Mouse (Mus musculus) adrenal gland, postnatal 25 days (tissue): ENCODE measurements around the gene Rgcc. TPM values are rescaled to one million over a fixed set of nuclear protein-coding genes. Genes with fewer than 3 reads are reported as not detected.

Source experiments
- DNase-seq: peaks from one replicate; pipeline ENCODE4 v3.0.0; 2021; ENCODE audit warnings: mixed read lengths
- total RNA-seq: library from RNA; stranded (reverse); gene quantifications from 2 replicates; pipeline ENCODE4 v1.2.3, GENCODE M21; 2021

The Rgcc gene
- total RNA-seq, 1 experiment from 2014 or later: 100 TPM

DNA sequence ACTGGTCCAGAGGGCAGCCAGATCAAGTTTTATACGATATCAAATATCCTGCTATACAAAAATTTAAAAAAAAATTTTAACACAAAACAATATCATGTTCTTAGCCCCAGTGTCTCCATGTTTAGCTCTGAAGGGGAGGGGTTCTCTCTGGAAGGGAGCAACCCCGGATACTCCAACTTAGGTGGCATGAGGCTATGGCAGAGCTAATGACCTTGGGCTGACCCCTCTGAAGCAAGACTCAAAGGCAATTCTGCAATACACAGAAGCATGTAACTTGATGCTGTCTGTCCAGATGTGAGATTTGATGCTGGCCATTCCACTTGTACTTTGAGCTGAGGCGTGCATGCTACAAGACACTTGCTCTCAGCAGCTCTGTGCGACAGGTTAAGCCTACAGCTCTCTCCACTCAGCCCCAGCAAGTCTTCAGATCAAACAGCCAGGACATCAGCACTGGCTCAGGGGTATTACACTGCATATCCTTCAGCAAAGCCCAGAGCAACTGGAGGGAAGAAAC is 60.3 kb downstream of the Rgcc start:
- DNase-seq: no peak

DNA sequence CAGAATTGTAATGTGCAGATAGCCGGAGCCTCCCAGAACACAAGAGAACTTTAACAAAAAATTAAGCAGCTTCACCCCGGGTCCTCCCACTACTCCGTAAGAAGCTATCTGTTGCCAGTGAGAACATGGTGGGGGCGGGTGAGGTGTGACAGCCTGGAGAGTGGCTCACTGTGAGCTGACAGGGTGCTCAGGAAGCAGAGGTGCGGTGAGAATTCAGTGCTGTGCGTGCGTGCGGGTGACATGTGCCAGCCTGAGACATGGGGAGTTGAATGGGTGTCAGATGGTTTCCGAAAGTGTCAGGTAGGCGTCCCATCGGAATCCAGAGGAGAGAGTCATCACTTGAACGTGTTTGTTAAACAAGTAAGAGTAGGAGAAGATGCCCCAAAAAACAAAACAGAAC is 62.0 kb downstream of the Rgcc start:
- DNase-seq: no peak

Other genes with a start within 250 kb of the Rgcc start
- not detected in 2 replicates for gene Zfp957, start 54.3 kb downstream of the Rgcc start, total RNA-seq
- 23.0 and 30.2 TPM in 2 replicates for gene Naa16, start 89.1 kb upstream of the Rgcc start, total RNA-seq
- gene Mtrf1, start 96.1 kb upstream of the Rgcc start, total RNA-seq: 5.6 and 10.0 TPM in 2 replicates
- gene Kbtbd7, start 124.9 kb upstream of the Rgcc start, total RNA-seq: 10.0 and 10.8 TPM in 2 replicates
- gene Kbtbd6, start 150.2 kb upstream of the Rgcc start, total RNA-seq: 0.21 and 0.52 TPM in 2 replicates
- 20.8 and 27.7 TPM in 2 replicates for gene Elf1, start 179.5 kb upstream of the Rgcc start, total RNA-seq
- 39.5 and 45.8 TPM in 2 replicates for gene Wbp4, start 179.9 kb upstream of the Rgcc start, total RNA-seq